Mouse (Mus musculus): ENCODE measurements at regions not wholly inside any gene's neighbourhood (a gene's known extent, or its start where the extent isn't known, plus 50 kb on each side); places are given as distances from the start of the nearest gene placed in this dataset.

DNA sequence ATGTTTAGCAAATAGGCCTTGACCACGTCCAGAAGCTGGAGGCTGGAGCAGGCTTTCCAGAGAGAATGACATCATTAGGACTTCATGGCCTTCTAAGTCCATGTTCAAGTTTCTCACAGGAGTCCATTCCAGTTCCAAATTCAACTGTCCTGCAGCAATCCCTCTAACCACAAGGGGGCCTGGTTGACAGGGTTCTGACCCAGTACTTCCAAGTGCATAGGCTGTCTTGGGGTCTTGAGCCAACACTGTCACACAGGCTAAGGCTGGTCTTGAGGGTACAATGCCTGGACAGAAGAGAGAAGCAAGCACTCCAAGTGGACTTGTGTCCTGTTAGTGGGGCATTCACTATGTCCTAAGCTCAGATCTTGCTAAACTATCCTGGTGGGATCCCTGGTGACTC is 145.9 kb upstream of the Tmem45b start:
- no peak overlapping the region for H3K4me3 ChIP-seq (ENCODE audit: extremely low read depth, insufficient read depth, insufficient read length)
- no peaks in the 10 kb centered on the region for H3K36me3 ChIP-seq (ENCODE audit: control insufficient read depth, insufficient read depth, low read length)
- WGBS: 54% methylated on average over 1 of the region's 1 CpGs
- no peak for DNase-seq (ENCODE audit: low read depth in 1 of 2, low spot score in 2 of 2)
- H3K4me1 ChIP-seq (ENCODE audit: control insufficient read depth, insufficient read depth, insufficient read length): no peaks in the 10 kb centered on the region
- no peaks in the 10 kb centered on the region for H3K27me3 ChIP-seq (ENCODE audit: control insufficient read depth, insufficient read depth, low read length)
- no peak overlapping the region for H3K27ac ChIP-seq (ENCODE audit: insufficient read depth, low read length)
- TF ChIP-seq POLR2A (IDR thresholded peaks at IDR 0.05; ENCODE audit: low read depth, low read length) (no peak), CTCF (IDR thresholded peaks at IDR 0.05; ENCODE audit: extremely low read depth, insufficient read depth, insufficient read length, insufficient replicate concordance) (no peak)

DNA sequence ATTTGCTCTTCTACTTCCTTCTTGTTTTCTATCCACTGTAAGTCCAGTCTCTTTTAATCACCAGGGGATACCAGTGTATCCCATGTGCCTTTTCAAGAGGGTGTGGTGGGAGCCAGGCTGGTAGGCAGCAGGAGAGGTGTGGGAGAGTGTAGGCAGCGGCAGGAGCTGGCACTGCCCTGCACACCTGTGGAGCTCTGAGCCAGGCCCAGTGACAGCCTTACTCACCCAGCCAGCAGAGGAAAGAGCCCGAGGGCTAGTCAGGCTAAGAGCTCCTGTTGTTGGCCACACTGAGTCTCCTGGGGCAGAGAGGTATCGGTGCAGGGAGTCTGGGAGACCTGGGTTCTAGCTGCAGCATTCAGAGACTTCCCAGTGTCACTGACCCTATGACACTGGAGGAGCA is 145.5 kb upstream of the Tmem45b start:
- no peaks in the 10 kb centered on the region for H3K27me3 ChIP-seq (ENCODE audit: control insufficient read depth, insufficient read depth, low read length)
- no peak overlapping the region for H3K4me3 ChIP-seq (ENCODE audit: extremely low read depth, insufficient read depth, insufficient read length)
- no peaks in the 10 kb centered on the region for H3K36me3 ChIP-seq (ENCODE audit: control insufficient read depth, insufficient read depth, low read length)
- TF ChIP-seq POLR2A (IDR thresholded peaks at IDR 0.05; ENCODE audit: low read depth, low read length) (no peak), CTCF (IDR thresholded peaks at IDR 0.05; ENCODE audit: extremely low read depth, insufficient read depth, insufficient read length, insufficient replicate concordance) (no peak)
- no peak overlapping the region for H3K27ac ChIP-seq (ENCODE audit: insufficient read depth, low read length)
- H3K4me1 ChIP-seq (ENCODE audit: control insufficient read depth, insufficient read depth, insufficient read length): no peaks in the 10 kb centered on the region
- no peak for DNase-seq (ENCODE audit: low read depth in 1 of 2, low spot score in 2 of 2)
- WGBS: 88% methylated on average over 3 of the region's 3 CpGs

DNA sequence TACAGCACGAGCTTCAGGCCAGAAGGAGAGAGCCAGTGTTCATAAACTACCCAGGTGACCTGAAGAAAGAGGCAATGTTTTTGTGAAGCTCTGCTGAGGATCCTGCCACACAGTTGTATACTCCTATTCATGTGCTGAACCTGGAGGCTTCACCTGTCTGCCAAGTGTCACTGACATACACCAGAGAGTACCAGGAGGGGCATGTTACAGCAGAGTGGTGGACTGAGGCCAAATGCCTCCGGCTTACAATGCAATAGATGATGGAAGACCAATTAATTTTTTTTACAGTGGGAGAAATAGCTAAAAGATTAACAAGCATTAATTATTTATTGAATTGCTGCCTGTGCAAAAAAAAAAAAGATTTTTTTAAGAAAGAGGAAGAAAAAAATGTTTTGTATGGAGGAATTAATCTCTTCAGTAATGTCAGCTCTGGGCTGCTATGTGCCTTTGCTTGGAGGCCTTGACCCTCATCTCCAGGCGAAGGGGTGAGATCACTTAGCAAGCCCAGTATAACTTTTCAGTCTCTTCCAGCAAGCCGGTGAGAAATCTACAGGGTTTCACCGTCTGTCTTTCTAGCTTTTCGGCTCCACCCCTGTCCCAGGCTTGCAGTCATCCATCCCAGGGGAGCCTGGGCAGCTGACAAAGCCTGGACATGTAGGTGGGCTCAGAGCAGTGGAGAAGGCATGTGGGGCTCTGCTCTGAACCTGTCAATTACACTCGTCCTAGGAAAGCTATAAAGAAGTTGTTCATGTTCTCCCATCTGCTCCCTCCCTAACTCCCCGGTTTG is 144.0 kb upstream of the Tmem45b start:
- TF ChIP-seq CTCF (IDR thresholded peaks at IDR 0.05; ENCODE audit: extremely low read depth, insufficient read depth, insufficient read length, insufficient replicate concordance) (no peak), POLR2A (IDR thresholded peaks at IDR 0.05; ENCODE audit: low read depth, low read length) (no peak)
- Histone ChIP-seq H3K36me3 (ENCODE audit: control insufficient read depth, insufficient read depth, low read length) (no peaks in the 10 kb centered on the region), H3K4me1 (ENCODE audit: control insufficient read depth, insufficient read depth, insufficient read length) (no peaks in the 10 kb centered on the region), H3K27me3 (ENCODE audit: control insufficient read depth, insufficient read depth, low read length) (no peaks in the 10 kb centered on the region), H3K27ac (ENCODE audit: insufficient read depth, low read length) (no peak overlapping the region), H3K4me3 (ENCODE audit: extremely low read depth, insufficient read depth, insufficient read length) (no peak overlapping the region)
- 71% methylated on average over 8 of the region's 8 CpGs for WGBS
- DNase-seq (ENCODE audit: low read depth in 1 of 2, low spot score in 2 of 2): no peak

- no peak overlapping the region for H3K4me3 ChIP-seq (ENCODE audit: extremely low read depth, insufficient read depth, insufficient read length)
- DNase-seq (ENCODE audit: low read depth in 1 of 2, low spot score in 2 of 2): no peak
- WGBS: 89% methylated on average over 6 of the region's 6 CpGs
Observed at GRCm38 (mm10) chr9:31606936-31607335, 142.7 kb upstream of the Tmem45b start.

GRCm38 (mm10) chr9:31604497-31605090 is 140.3 kb upstream of the Tmem45b start:
- H3K27ac ChIP-seq (ENCODE audit: insufficient read depth, low read length): no peak overlapping the region
- H3K27me3 ChIP-seq (ENCODE audit: control insufficient read depth, insufficient read depth, low read length): no peaks in the 10 kb centered on the region
- H3K4me3 ChIP-seq (ENCODE audit: extremely low read depth, insufficient read depth, insufficient read length): no peak overlapping the region
- no peaks in the 10 kb centered on the region for H3K36me3 ChIP-seq (ENCODE audit: control insufficient read depth, insufficient read depth, low read length)
- no peaks in the 10 kb centered on the region for H3K4me1 ChIP-seq (ENCODE audit: control insufficient read depth, insufficient read depth, insufficient read length)
- WGBS: 81% methylated on average over 6 of the region's 6 CpGs
- no peak for DNase-seq (ENCODE audit: low read depth in 1 of 2, low spot score in 2 of 2)
- TF ChIP-seq CTCF (IDR thresholded peaks at IDR 0.05; ENCODE audit: extremely low read depth, insufficient read depth, insufficient read length, insufficient replicate concordance) (no peak), POLR2A (IDR thresholded peaks at IDR 0.05; ENCODE audit: low read depth, low read length) (no peak)

More at GRCm38 (mm10) chr9:31606936-31607335, 142.7 kb upstream of the Tmem45b start:
- Histone ChIP-seq H3K27ac (ENCODE audit: insufficient read depth, low read length) (no peak overlapping the region), H3K27me3 (ENCODE audit: control insufficient read depth, insufficient read depth, low read length) (no peaks in the 10 kb centered on the region), H3K4me1 (ENCODE audit: control insufficient read depth, insufficient read depth, insufficient read length) (no peaks in the 10 kb centered on the region), H3K36me3 (ENCODE audit: control insufficient read depth, insufficient read depth, low read length) (no peaks in the 10 kb centered on the region)
- TF ChIP-seq CTCF (IDR thresholded peaks at IDR 0.05; ENCODE audit: extremely low read depth, insufficient read depth, insufficient read length, insufficient replicate concordance): no peak
- TF ChIP-seq POLR2A (IDR thresholded peaks at IDR 0.05; ENCODE audit: low read depth, low read length): no peak

- H3K27ac ChIP-seq (ENCODE audit: insufficient read depth, low read length): no peak overlapping the region
- WGBS: 82% methylated on average over 4 of the region's 4 CpGs
- H3K4me1 ChIP-seq (ENCODE audit: control insufficient read depth, insufficient read depth, insufficient read length): no peaks in the 10 kb centered on the region
- no peak for TF ChIP-seq CTCF (IDR thresholded peaks at IDR 0.05; ENCODE audit: extremely low read depth, insufficient read depth, insufficient read length, insufficient replicate concordance)
- TF ChIP-seq POLR2A (IDR thresholded peaks at IDR 0.05; ENCODE audit: low read depth, low read length): no peak
- no peak overlapping the region for H3K4me3 ChIP-seq (ENCODE audit: extremely low read depth, insufficient read depth, insufficient read length)
- DNase-seq (ENCODE audit: low read depth in 1 of 2, low spot score in 2 of 2): no peak
- H3K36me3 ChIP-seq (ENCODE audit: control insufficient read depth, insufficient read depth, low read length): no peaks in the 10 kb centered on the region
- H3K27me3 ChIP-seq (ENCODE audit: control insufficient read depth, insufficient read depth, low read length): no peaks in the 10 kb centered on the region
Observed at GRCm38 (mm10) chr9:31602707-31603106, 138.4 kb upstream of the Tmem45b start.

- H3K27me3 ChIP-seq (ENCODE audit: control insufficient read depth, insufficient read depth, low read length): no peaks in the 10 kb centered on the region
- 79% methylated on average over 7 of the region's 7 CpGs for WGBS
- no peak for DNase-seq (ENCODE audit: low read depth in 1 of 2, low spot score in 2 of 2)
- no peaks in the 10 kb centered on the region for H3K36me3 ChIP-seq (ENCODE audit: control insufficient read depth, insufficient read depth, low read length)
- no peak overlapping the region for H3K27ac ChIP-seq (ENCODE audit: insufficient read depth, low read length)
- no peak for TF ChIP-seq POLR2A (IDR thresholded peaks at IDR 0.05; ENCODE audit: low read depth, low read length)
- TF ChIP-seq CTCF (IDR thresholded peaks at IDR 0.05; ENCODE audit: extremely low read depth, insufficient read depth, insufficient read length, insufficient replicate concordance): no peak
- no peaks in the 10 kb centered on the region for H3K4me1 ChIP-seq (ENCODE audit: control insufficient read depth, insufficient read depth, insufficient read length)
- no peak overlapping the region for H3K4me3 ChIP-seq (ENCODE audit: extremely low read depth, insufficient read depth, insufficient read length)
Observed at GRCm38 (mm10) chr9:31595096-31595495, 130.8 kb upstream of the Tmem45b start.

All from spleen, adult 2 months (tissue).